Mouse (Mus musculus): ENCODE data around the gene Gm13693.

DNA sequence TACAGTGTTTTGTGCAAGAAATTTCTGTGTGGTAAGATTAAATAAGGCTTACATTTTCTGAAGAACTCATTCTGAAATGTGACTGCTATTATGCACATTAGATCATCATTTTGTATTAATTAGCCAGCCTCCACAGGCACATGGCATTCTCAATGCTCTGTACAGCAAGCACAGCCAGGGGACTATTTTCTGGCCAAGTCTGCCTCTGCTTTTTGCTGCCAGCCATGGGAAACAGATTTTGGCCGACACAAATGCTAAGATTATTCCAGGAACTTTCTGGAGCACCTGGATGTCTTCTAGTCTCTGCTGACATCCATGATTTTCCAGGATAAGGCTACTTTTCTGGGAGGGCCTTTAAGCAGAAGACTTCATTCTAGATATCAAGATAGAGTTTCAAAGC lies 47.6 kb downstream of the Gm13693 start:
- TF ChIP-seq POLR2A (IDR thresholded peaks at IDR 0.05; ENCODE audit: insufficient read depth, low read depth, low read length): no peak
- no peak for TF ChIP-seq CTCF (IDR thresholded peaks at IDR 0.05; ENCODE audit: insufficient read depth, low read depth, low read length)
